Mouse (Mus musculus): ENCODE measurements around the gene Olfr983.

- TF ChIP-seq TAL1 (IDR thresholded peaks at IDR 0.05; ENCODE audit: low read length) (no peak), GATA1 (IDR thresholded peaks at IDR 0.05; ENCODE audit: low read length) (no peak)
Measured at GRCm38 (mm10) chr9:40136987-40137688, 43.7 kb upstream of the Olfr983 start.

Measured in erythroblast, embryonic 14.5 days (primary cell).